Mouse (Mus musculus) thymus, adult 2 months (tissue): Measurements from ENCODE around the gene Gm21738. TPM values are rescaled to one million over a fixed set of nuclear protein-coding genes. Genes with fewer than 3 reads are reported as not detected.
"Not testable (repeated sequence)": the region's sequence is repeated elsewhere in the genome, so short reads cannot be mapped to it uniquely, and the experiment has no call there.

ENCODE experiments used
- DNase-seq: peaks from one replicate; pipeline ENCODE4 v3.0.0; 2021
- H3K27ac ChIP-seq: fragments of 200-500 bp; 2 replicates; pipeline ENCODE4 v1.5.1; 2012; ENCODE audit warnings: low read length, control low read depth; ENCODE audit not compliant: control insufficient read depth, insufficient read depth
- H3K27me3 ChIP-seq: fragments of 200-500 bp; 2 replicates; pipeline ENCODE4 v1.6.1; 2012; ENCODE audit warnings: mild to moderate bottlenecking, low read length, moderate library complexity, mixed read lengths; ENCODE audit not compliant: control insufficient read depth, insufficient read depth
- H3K36me3 ChIP-seq: fragments of 200-500 bp; 2 replicates; pipeline ENCODE4 v1.6.1; 2012; ENCODE audit warnings: mild to moderate bottlenecking, low read length, moderate library complexity; ENCODE audit not compliant: control insufficient read depth, insufficient read depth
- H3K4me1 ChIP-seq: fragments of 200-500 bp; replicated peaks from 2 replicates; pipeline ENCODE4 v1.6.1; 2012; ENCODE audit warnings: low read length; ENCODE audit not compliant: control insufficient read depth, insufficient read depth
- H3K4me3 ChIP-seq: fragments of 200-500 bp; 2 replicates; pipeline ENCODE4 v1.5.1; 2012; ENCODE audit warnings: mild to moderate bottlenecking, low read length, control low read depth, moderate library complexity; ENCODE audit not compliant: control insufficient read depth, insufficient read depth
- WGBS: fragments of 180-500 bp; shearing (Covaris S2); methylation state at CpG from one replicate; pipeline ENCODE4 v1.1.7; 2018; 5-methylcytosine and 5-hydroxymethylcytosine counted together
- polyA plus RNA-seq: library from polyadenylated mRNA; depleted of rRNA; stranded (reverse); fragments of >200 nt; gene quantifications from 2 replicates; pipeline ENCODE4 v1.2.3, GENCODE M21; 2012; rRNA removed

Gene Gm21738
- not detected in 2 replicates for polyA plus RNA-seq

DNA sequence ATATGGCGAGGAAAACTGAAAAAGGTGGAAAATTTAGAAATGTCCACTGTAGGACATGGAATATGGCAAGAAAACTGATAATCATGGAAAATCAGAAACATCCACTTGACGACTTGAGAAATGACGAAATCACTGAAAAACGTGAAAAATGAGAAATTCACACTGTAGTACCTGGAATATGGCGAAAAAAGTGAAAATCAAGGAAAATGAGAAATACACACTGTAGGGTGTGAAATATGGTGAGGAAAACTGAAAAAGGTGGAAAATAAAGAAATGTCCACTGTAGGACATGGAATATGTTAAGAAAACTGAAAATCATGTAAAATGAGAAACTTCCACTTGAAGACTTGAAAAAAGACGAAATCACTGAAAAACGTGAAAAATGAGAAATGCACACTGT lies at the start of gene Gm21738:
TSS of gene Gm21738 (minus strand) at position 101 of the 400 bp plus-strand sequence.
- 82% methylated on average over 7 of the region's 7 CpGs for WGBS
- H3K4me1 ChIP-seq, H3K4me3 ChIP-seq, H3K27ac ChIP-seq, DNase-seq, H3K27me3 ChIP-seq, H3K36me3 ChIP-seq: not testable (repeated sequence)

DNA sequence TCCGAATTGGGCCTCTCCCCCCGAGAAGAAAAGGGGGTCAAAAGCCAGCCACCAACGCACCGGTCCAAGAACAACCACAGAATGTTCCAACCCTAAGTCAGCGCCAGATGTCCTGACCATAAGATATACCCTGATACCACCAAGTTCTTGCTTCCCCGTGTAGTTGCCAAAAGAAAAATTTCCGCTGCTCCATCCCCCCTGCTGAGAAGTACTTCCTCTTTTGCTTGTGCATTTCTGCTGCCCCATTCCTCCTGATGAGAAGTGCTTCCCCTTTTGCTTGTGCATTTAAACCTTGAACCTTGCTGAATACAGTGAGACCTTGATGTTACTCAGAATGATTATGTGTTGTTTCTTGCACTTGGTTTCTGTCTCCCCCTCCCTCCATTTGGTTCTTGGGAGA lies 35.0 kb downstream of the Gm21738 start:
- not testable (repeated sequence) for H3K4me3 ChIP-seq, H3K27me3 ChIP-seq, H3K4me1 ChIP-seq, H3K36me3 ChIP-seq, H3K27ac ChIP-seq, DNase-seq
- WGBS = 83% methylated on average over 7 of the region's 7 CpGs

Other genes starting within 250 kb of the Gm21738 start
- gene Gm2244, start 131.0 kb upstream of the Gm21738 start, polyA plus RNA-seq = not detected in 2 replicates
- gene Gm2237, start 166.2 kb upstream of the Gm21738 start, polyA plus RNA-seq = 0.94 and 1.2 TPM in 2 replicates
- gene Gm5458, start 183.7 kb upstream of the Gm21738 start, polyA plus RNA-seq = not detected in 2 replicates